Mouse (Mus musculus) lung, embryonic 15.5 days (tissue): ENCODE measurements around the gene Incenp. TPM values are rescaled to one million over a fixed set of nuclear protein-coding genes. Genes with fewer than 3 reads are reported as not detected.
"Not testable (repeated sequence)": the region's sequence is repeated elsewhere in the genome, so short reads cannot be mapped to it uniquely, and the experiment has no call there.

ENCODE experiments used
- ATAC-seq: fragments of 200-750 bp; cut with Nextera tagmentation; 2 replicates; pipeline ENCODE4 v1.8.0; 2017; ENCODE audit warnings: moderate number of reproducible peaks, borderline replicate concordance; ENCODE audit not compliant: low FRiP score, low TSS enrichment; ENCODE audit errors: extremely low read depth
- H3K27ac ChIP-seq: fragments of 300-500 bp; sonication (generic); 2 replicates; pipeline ENCODE4 v1.5.1; 2015; ENCODE audit warnings: moderate library complexity, mild to moderate bottlenecking, inconsistent platforms
- H3K27me3 ChIP-seq: fragments of 300-500 bp; sonication (generic); 2 replicates; pipeline ENCODE4 v1.6.1; 2015; ENCODE audit warnings: inconsistent platforms
- H3K36me3 ChIP-seq: fragments of 300-500 bp; sonication (generic); 2 replicates; pipeline ENCODE4 v1.6.1; 2015; ENCODE audit warnings: inconsistent platforms
- H3K4me1 ChIP-seq: fragments of 300-500 bp; sonication (generic); 2 replicates; pipeline ENCODE4 v1.6.1; 2015; ENCODE audit warnings: inconsistent platforms
- H3K4me2 ChIP-seq: fragments of 300-500 bp; sonication (generic); 2 replicates; pipeline ENCODE4 v1.6.1; 2015; ENCODE audit warnings: inconsistent platforms, mild to moderate bottlenecking, moderate library complexity
- H3K4me3 ChIP-seq: fragments of 300-500 bp; sonication (generic); 2 replicates; pipeline ENCODE4 v1.5.1; 2015; ENCODE audit warnings: mild to moderate bottlenecking, inconsistent platforms
- H3K9ac ChIP-seq: fragments of 300-500 bp; sonication (generic); 2 replicates; pipeline ENCODE4 v1.6.1; 2015; ENCODE audit warnings: inconsistent platforms
- H3K9me3 ChIP-seq: fragments of 300-500 bp; sonication (generic); 2 replicates; pipeline ENCODE4 v1.6.1; 2016; ENCODE audit warnings: inconsistent platforms
- WGBS: fragments of 180-500 bp; shearing (Covaris S2); methylation state at CpG from one replicate; pipeline ENCODE4 v1.1.7; 2015; 5-methylcytosine and 5-hydroxymethylcytosine counted together
- microRNA-seq: library from miRNA; unstranded; fragments of <30 nt; microRNA quantifications from one replicate; pipeline ENCODE4, GENCODE M21; 2016
- polyA plus RNA-seq: library from polyadenylated mRNA; unstranded; fragments of >200 nt; fragmentation: Nextera tagmentation; extraction: Ambion mirVana; gene quantifications from 2 replicates; pipeline ENCODE4 v1.2.1, GENCODE M21; 2015

Gene Incenp
- polyA plus RNA-seq, 1 experiment from 2014 or later = 132 TPM

DNA sequence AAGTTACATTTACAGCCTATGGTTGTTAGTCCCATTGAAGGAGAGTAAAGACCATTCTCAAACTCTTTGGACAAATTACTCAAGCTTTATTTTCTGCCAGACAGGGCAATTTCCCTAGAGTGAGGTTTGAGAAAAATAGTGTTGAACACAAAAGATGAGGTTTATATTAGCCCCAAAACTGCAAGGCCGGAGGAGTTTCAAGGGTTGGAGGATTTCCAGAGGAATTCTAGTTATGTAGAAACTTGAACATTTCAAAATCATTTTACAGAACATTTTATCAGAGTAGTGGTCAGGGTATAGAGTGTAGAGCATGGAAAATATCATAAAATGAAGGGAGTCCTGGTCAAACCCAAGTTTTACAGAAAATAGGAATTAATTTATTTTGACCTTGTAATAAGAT is 34.5 kb downstream of the Incenp start:
- no peak for ATAC-seq
- Histone ChIP-seq H3K36me3 (no peaks in the 10 kb centered on the region), H3K27me3 (no peaks in the 10 kb centered on the region), H3K9me3 (no peaks in the 10 kb centered on the region), H3K4me2 (no peak overlapping the region), H3K27ac (no peak overlapping the region), H3K4me1 (no peaks in the 10 kb centered on the region), H3K4me3 (no peak overlapping the region), H3K9ac (no peak overlapping the region)
- 33% methylated on average over 1 of the region's 1 CpGs for WGBS

DNA sequence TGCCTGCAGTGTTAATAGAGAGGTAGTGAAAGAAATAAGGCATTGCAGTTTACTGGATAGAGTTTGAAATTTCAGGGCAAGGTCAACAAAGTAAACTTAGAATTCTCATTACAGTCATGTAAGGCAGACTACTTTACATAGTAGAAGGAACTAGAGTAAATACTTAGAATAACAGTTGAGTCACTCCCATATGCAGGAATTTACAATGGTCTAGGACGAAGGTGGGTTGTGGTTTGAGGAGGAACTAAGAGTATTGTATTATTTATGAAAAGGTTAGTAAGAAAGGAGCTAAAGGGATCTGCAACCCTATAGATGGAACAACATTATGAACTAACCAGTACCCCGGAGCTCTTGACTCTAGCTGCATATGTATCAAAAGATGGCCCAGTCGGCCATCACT is 38.5 kb downstream of the Incenp start:
- not testable (repeated sequence) for H3K4me2 ChIP-seq

DNA sequence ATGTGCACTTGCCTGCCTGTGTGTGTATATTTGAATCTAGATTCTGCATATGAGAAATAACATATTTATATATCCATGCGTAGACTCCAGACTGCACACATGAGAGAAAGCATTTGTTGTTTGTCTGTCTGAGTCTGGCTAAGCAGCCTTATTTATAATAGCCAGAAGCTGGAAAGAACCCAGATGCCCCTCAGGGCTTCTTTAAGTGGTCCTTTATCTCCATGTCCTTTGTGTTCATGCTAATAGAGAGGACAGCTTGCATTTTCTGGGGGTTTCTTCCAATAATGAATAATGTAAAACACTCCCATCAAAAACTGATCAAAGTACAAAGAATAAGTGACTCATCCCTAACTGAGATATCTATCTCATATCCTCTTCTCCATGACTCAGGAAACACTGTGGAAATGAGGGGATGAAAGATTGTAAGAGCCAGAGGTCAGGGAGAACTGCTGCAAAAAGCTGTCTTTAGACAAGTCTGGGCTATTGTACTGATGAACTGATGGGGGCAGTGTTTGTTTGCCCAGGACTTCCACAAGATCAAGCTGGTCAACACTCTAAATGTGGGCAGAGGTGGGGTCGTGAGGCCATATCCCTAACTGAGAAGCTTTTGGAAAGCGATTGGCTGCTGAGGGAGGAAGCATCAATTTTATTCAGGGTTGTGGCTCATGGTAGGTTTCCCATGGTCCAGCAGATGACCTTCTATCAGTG is 49.8 kb downstream of the Incenp start:
- H3K4me3 ChIP-seq, ATAC-seq, H3K27ac ChIP-seq, H3K27me3 ChIP-seq, H3K36me3 ChIP-seq, H3K4me1 ChIP-seq, H3K9ac ChIP-seq, H3K9me3 ChIP-seq, H3K4me2 ChIP-seq: not testable (repeated sequence)
- 57% methylated on average over 3 of the region's 3 CpGs for WGBS

More for the DNA sequence above, 38.5 kb downstream of the Incenp start:
- not testable (repeated sequence) for H3K27ac ChIP-seq, H3K9ac ChIP-seq, H3K4me1 ChIP-seq, H3K27me3 ChIP-seq, H3K9me3 ChIP-seq, H3K36me3 ChIP-seq, ATAC-seq, H3K4me3 ChIP-seq
- WGBS = 74% methylated on average over 2 of the region's 3 CpGs

DNA sequence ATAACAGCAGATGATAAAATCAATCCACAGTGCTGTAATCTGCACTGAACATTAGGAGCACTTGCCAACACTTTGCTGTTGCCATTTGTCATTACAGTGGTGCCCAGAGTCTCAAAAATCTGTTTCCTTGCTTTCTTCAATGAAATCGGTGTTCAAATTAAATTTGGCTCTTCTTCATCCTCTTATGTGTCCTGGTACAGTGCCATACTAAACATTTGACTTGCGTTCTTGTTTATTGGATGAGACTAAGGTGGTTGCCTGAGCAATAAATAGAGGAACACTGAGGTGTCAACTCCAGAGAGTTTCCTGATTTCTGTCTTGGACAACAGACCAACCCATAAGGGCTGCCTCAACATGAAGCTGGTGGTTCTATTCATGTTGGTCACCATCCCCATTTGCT is 52.1 kb downstream of the Incenp start, which contains the start of gene Scgb2a2:
Scgb2a2 (plus strand) TSS at position 301 of the 400 bp plus-strand sequence.
- 79% methylated on average over 2 of the region's 2 CpGs for WGBS
- Histone ChIP-seq H3K4me1 (no peaks in the 10 kb centered on the region), H3K27me3 (no peaks in the 10 kb centered on the region), H3K27ac (no peak within 1 kb of the TSS), H3K36me3 (no peaks in the 10 kb centered on the region), H3K4me3 (no peak within 1 kb of the TSS), H3K4me2 (no peak within 1 kb of the TSS), H3K9ac (no peak within 1 kb of the TSS), H3K9me3 (no peaks in the 10 kb centered on the region)
- no peak for ATAC-seq

DNA sequence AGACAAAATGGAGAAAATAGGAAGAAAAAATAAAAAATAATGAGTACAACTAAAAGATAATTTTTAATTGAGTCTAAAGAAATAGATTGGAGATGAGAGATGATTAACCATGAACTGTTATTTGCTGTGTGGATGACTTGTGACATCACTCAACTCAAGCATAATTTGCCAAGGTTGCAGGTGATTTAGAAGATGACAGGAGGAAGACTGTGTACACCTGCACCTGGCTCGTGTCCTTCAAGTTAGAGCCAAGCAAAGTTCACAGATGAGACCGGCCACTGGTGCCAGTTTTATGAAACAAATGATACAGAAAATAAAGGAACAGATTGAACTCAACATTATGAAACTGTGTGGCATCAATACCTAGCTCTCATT is 62.0 kb downstream of the Incenp start:
- no peak overlapping the region for H3K27ac ChIP-seq
- no peaks in the 10 kb centered on the region for H3K27me3 ChIP-seq
- no peak overlapping the region for H3K9ac ChIP-seq
- no peak overlapping the region for H3K4me2 ChIP-seq
- H3K4me1 ChIP-seq = no peaks in the 10 kb centered on the region
- H3K4me3 ChIP-seq = no peak overlapping the region
- H3K9me3 ChIP-seq = no peaks in the 10 kb centered on the region
- peak; percentile 31; the same call in 1 of the 2 replicates for ATAC-seq
- H3K36me3 ChIP-seq = no peaks in the 10 kb centered on the region
- WGBS = 52% methylated on average over 2 of the region's 2 CpGs

DNA sequence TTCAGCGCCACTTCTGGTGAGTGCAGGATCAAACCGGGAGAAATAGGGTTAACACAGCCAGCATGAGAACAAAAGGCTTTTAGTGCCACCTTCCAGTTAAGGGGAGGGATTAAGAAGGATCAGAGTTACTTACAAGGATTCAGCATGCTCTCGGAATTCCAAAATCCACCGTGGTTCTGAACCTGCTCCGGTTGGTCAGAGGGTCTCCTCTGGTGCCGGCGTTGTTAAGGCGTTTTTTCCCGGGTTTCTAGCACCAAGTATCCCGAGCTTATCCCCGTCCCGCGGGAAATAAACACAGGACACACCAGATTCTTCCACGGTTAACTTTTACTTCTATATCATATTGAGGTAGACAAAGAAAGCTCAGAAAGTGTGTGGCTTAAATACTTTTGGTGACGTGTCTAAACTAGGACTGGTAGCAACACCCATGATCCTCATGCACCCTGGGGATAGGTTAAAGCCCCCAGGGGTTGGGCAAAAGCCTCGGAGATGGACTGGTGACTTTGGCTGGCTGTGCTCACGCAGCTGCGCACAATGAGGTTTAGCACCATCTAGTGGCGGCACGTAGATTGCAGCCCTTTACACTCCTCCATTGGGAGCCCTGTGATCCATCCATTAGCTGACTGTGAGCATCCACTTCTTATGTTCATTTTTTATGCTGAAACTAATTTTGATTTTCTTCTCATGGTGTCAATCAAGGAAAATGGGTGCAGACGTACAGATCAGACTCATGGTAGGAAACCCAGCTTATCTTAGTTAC is 62.6 kb downstream of the Incenp start:
- not testable (repeated sequence) for H3K27me3 ChIP-seq, H3K9ac ChIP-seq, H3K36me3 ChIP-seq, H3K9me3 ChIP-seq, H3K4me1 ChIP-seq
- H3K4me2 ChIP-seq = peak overlapping the region; percentile 40
- WGBS = 11% methylated on average over 19 of the region's 21 CpGs
- ATAC-seq = peak; percentile 88; the same call in 1 of the 2 replicates
- H3K4me3 ChIP-seq = peak overlapping the region; percentile 36
- peak overlapping the region; percentile 61; the same call in 1 of the 2 replicates for H3K27ac ChIP-seq

Small RNA genes lying within 50 kb of the gene (microRNA-seq; reads per million reads assigned to microRNA genes)
- gene Gm22369 (not detected), gene Gm24484 (not detected)

Other genes with a start within 250 kb of the Incenp start
- not detected in 2 replicates for gene Scgb2a2, start 52.0 kb downstream of the Incenp start, polyA plus RNA-seq
- gene Fth1, start 81.0 kb upstream of the Incenp start, polyA plus RNA-seq = 1,860 and 1,896 TPM in 2 replicates
- 1.1 TPM in 2 replicates for gene Best1, start 102.1 kb upstream of the Incenp start, polyA plus RNA-seq
- gene Rab3il1, start 102.1 kb upstream of the Incenp start, polyA plus RNA-seq = 31.5 and 33.1 TPM in 2 replicates
- gene Fads3, start 142.0 kb upstream of the Incenp start, polyA plus RNA-seq = 54.5 and 64.1 TPM in 2 replicates
- 98.0 and 99.3 TPM in 2 replicates for gene Fads2, start 202.2 kb upstream of the Incenp start, polyA plus RNA-seq